Mouse (Mus musculus) cerebellum, postnatal 36 days (tissue): ENCODE data around the gene Pard3.

ENCODE experiments used
- DNase-seq, 2 experiments: peaks; one replicate each; pipeline ENCODE4 v3.0.0; 2021 to 2022; ENCODE audit warnings: mixed read lengths in 2 of 2

Pard3 gene

DNA sequence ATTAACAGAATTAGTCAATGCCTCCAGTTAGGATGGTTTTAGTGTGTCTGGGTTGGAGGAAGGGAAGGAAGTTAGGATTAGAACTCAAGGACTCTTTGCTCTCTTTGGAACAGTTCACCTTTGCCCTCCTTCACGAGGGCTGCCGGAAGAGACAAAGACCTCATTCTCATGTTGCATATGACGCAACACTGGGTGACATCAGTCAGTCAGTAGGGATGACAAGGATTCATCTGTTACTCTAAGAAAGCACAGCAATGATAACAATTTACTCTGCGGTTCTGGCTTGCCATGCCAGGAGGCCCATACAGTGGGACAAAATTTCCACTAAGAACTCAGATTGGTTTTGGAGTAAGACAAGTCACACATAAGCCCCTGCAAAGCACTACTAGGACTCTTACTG lies 187.1 kb downstream of the Pard3 start:
- no peak for DNase-seq

GRCm38 (mm10) chr8:127251476-127251875 lies 187.8 kb downstream of the Pard3 start:
- no peak for DNase-seq

DNA sequence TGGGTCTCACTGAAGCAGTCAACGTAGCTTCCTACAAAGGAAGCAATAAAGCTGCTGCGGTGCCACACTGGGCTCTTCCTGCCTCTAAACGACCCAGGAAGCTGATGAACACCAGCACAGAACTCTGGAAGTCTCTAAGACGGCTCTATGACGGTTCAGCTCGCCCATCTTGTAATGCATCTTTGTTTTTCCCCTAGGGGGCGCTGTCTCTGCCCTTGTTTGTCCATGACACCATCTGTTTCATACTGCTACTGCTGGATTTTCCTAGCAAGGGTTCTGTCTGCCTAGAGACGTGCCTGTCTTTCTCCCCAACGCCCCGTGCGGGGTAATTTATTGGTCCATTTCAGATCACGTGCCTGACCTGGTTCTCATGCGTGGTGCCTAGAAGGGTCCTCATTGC lies 188.3 kb downstream of the Pard3 start:
- DNase-seq = no peak

DNA sequence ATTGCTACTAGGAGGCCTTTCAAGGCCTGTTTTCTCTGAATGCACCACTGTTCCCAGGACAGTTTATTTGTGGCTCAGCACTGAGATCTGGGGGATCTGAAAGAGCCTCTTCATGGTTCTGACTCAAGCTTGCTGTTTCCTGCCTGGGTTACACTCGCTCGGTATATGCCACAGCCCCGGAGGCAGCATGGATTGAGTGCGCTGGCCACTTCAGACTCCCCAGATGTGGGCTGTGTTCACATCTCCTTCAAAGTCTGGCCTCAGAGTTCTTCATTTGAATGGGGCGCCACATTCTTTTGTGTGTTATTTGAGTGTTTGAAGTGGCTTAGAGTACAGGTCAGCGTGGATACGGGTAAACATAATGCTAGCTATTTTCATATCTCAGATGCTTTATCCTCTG lies 190.9 kb downstream of the Pard3 start:
- no peak for DNase-seq

DNA sequence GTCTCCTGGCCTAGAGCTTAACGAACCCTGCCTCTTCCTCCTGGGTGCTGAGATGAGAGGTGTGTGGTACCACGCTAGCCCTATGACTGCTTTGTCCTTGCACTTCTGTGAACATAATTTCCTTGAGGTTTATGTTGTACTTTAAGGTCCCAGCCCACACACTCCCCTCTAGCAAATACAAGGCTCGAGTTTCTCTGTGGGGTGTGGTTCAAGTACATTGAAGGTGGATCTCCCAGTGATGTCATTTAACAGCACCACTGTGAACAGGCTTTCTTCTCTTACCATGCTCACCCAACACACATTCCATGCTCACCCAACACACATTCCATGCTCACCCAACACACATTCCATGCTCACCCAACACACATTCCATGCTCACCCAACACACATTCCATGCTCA lies 193.4 kb downstream of the Pard3 start:
- no peak for DNase-seq

GRCm38 (mm10) chr8:127261051-127261450 lies 197.4 kb downstream of the Pard3 start:
- DNase-seq = no peak

- no peak for DNase-seq
Observed at GRCm38 (mm10) chr8:127262026-127262425, 198.3 kb downstream of the Pard3 start.

DNA sequence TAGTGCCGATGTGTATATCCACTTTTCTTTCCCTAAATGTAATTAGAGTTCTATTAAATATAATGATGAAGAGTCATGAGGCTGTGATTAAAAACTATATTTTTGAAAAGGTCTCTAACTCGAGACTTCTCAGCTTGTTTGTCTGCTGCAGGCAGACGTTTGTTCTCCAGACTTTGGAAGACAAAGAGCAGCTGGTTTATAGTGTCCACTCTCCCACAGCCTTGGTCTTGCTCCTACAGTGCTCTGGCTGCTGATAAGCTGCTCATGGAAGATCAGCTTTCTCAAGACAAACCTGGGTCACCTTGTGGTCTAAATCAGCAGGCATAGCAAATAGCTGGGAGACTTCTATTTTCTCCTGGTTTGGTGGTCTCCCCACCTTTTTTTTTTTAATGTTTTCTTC lies 198.7 kb downstream of the Pard3 start:
- DNase-seq = no peak

DNA sequence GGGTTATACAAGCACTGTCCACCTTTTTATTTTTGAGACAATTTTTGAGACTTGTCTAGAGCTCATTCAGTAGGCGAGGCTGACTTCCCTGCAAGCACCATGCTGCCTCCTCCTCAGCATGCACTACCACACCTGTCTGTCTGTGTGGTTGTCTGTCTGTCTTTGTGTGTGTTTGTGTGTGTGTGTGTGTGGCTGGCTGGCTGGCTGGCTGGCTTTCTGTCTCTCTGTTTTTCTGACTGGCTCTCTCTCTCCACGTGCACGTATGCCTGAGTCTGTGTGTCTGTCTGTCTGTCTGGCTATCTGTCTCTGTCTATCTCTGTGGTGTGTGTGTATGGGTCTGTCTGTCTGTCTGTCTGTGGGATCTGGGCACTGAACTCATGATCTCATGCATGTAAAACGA lies 199.2 kb downstream of the Pard3 start:
- DNase-seq = no peak

GRCm38 (mm10) chr8:127263457-127263856 lies 199.8 kb downstream of the Pard3 start:
- DNase-seq = no peak

- no peak for DNase-seq
Observed at GRCm38 (mm10) chr8:127264691-127265470, 201.2 kb downstream of the Pard3 start.

DNA sequence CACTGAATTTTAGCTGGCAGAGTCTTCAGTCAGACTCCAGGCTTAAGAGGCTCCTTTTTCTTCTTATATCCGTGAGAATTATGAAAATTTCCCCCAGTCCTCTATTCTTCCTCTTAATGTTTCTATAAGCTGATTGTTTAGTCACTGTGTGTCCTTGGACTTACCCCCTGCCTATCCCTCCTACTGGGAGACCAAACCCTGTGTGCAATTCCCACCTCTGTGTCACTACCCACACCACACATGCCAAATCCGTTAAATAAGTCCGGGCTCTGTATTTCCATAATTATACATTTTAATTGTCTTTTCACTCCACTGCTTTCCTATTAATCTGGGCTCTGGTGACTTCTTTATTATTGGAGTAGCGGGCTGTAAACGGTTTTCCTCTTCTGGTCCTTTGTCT lies 203.1 kb downstream of the Pard3 start:
- DNase-seq = no peak

DNA sequence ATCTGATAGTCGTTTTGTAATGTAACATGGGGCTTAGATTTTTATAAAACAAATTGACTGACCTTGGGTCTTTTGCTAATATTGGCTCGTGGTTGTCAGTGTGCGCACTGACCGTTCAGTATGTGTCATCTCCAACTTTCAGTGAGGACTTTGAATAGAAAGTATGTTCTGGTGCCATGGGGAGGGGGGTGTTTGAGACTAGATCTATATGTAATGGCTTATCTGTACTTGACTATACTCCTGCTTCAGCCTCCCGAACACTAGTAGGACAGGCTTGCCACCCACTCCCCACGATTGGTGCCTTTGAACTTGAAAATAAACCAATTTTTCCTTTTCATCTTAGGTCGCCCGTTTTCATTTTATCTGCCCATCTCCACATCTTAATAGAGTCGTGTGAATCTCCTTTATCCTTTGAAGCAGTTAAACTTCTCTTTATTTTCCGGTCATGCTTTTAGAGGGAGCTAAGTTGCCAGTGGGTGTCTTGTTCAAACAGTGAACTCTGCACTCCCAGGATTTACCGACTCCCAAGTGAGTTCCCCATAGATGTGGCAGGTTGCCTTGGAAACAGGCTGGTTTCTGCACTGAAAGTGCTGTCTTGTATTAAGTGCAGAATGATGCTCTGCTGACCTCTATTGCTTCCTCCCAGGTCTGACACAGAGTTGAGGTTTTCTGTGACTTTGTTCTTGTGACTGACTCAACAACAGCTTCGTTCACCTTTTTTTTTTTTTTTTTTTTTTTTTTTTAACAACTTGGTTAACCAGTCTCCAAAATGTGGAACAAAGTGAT lies 204.7 kb downstream of the Pard3 start:
- DNase-seq = no peak

- no peak for DNase-seq
Observed at GRCm38 (mm10) chr8:127269082-127269747, 205.5 kb downstream of the Pard3 start.

GRCm38 (mm10) chr8:127271186-127271585 lies 207.5 kb downstream of the Pard3 start:
- no peak for DNase-seq

GRCm38 (mm10) chr8:127280299-127280974 lies 216.7 kb downstream of the Pard3 start:
- no peak for DNase-seq

- no peak for DNase-seq
Observed at GRCm38 (mm10) chr8:127281035-127281434, 217.3 kb downstream of the Pard3 start.

DNA sequence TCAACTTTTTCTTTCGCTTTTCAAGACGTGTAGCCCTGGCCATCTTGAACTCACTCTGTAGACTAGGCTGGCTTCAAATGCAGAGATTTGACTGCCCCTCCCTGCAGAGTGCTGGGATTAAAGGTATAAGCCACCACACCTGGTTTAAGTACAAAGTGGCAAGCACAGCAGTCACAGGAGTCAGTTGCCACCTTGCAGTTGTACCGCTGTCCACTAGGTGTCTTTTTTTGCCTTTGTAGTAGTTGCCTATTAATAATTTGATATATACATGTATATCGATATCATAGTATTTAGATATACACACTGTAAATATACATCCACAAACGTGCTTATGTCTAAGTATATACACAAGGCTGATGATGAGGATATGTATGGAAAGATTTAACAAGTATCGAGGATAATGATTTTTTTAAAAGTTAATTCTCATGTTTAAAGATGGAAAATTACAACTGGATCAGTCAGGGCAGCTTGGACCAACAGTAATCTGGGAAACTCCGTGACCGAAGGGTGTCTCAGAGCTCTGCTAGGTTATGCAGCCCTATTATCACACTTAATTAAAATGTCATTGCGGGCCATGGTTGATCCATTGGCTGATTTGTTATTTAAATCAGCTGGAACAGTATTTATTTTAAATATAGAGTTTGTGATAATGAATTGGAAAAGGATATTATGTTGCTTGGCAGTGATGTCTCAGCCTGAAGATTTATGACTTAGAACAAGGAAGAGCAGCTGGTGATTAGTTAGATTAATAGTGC lies 220.9 kb downstream of the Pard3 start:
- DNase-seq = no peak

- DNase-seq = no peak
Observed at GRCm38 (mm10) chr8:127287816-127288215, 224.1 kb downstream of the Pard3 start.

- no peak for DNase-seq
Observed at GRCm38 (mm10) chr8:127292307-127292706, 228.6 kb downstream of the Pard3 start.

DNA sequence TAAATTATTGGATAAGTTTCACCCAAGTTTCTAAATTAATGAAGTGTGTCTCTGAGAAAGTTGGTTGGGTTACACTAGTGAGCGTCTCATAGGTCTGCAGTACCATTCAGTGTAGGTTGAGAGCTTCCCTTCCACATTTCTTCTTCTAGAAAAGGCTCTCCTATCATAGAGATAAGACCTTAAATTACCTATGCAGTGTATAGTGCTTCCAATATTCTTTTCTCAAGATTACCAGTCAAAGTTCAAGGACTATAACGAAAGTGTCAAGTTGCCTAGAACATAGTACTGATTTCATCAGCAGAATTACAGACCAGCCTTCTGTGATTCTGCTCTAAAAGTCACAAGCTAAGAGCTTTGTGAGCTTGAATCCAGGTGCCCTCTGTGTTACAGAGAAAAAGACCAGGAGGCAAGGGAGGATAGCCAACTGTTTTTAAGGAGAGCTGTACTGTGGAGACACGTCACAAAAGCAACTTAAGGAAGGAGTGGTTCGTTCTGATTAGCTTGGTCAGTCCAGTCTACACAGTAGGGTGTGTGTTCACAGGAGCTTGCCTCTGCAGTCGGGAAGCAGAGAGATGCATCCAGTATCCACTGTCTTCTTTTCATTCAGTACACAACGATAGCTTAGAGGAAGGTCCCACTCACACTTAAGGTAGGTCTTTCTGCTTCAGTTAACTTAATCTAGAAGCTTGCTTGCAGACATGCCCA lies 229.5 kb downstream of the Pard3 start:
- DNase-seq = no peak

- DNase-seq = no peak
Observed at GRCm38 (mm10) chr8:127294061-127294460, 230.4 kb downstream of the Pard3 start.
